Mouse (Mus musculus): ENCODE data around the gene Specc1. TPM values are rescaled to one million over a fixed set of nuclear protein-coding genes. Genes with fewer than 3 reads are reported as not detected.

Specc1 gene
- 5.2 TPM for polyA plus RNA-seq (2014; fragmentation: Illumina TruSeq; extraction: RNeasy Lipid Tissue Mini Kit (QIAGEN cat#74804); ENCODE audit: low read depth, low replicate concordance)

GRCm38 (mm10) chr11:61956572-61957295 is at the start of gene Specc1:
Gene Specc1, plus strand, starts transcription at chr11:61956763.

GRCm38 (mm10) chr11:61930098-61930517 is 26.5 kb upstream of the Specc1 start, which contains the start of gene Akap10:
Gene Akap10, minus strand, starts transcription at chr11:61930252.

GRCm38 (mm10) chr11:62248401-62249244 is 292.1 kb downstream of the Specc1 start, which contains the start of gene Adora2b:
Gene Adora2b, plus strand, starts transcription at chr11:62248984.

Other genes with a start within 250 kb of the Specc1 start
- gene Slc5a10, start 235.9 kb upstream of the Specc1 start, polyA plus RNA-seq (2014; fragmentation: Illumina TruSeq; extraction: RNeasy Lipid Tissue Mini Kit (QIAGEN cat#74804); ENCODE audit: low read depth, low replicate concordance), result not detected
- 57.0 TPM for gene Prpsap2, start 194.7 kb upstream of the Specc1 start, polyA plus RNA-seq (2014; fragmentation: Illumina TruSeq; extraction: RNeasy Lipid Tissue Mini Kit (QIAGEN cat#74804); ENCODE audit: low read depth, low replicate concordance)
- 68.2 TPM for gene Ulk2, start 101.7 kb upstream of the Specc1 start, polyA plus RNA-seq (2014; fragmentation: Illumina TruSeq; extraction: RNeasy Lipid Tissue Mini Kit (QIAGEN cat#74804); ENCODE audit: low read depth, low replicate concordance)
- gene Akap10, start 26.5 kb upstream of the Specc1 start, polyA plus RNA-seq (2014; fragmentation: Illumina TruSeq; extraction: RNeasy Lipid Tissue Mini Kit (QIAGEN cat#74804); ENCODE audit: low read depth, low replicate concordance), result 46.1 TPM

Data from adrenal gland, adult 10 weeks (tissue).